Mouse (Mus musculus): ENCODE measurements around the gene Kpna6. TPM values are rescaled to one million over a fixed set of nuclear protein-coding genes. Genes with fewer than 3 reads are reported as not detected.

The Kpna6 gene
- total RNA-seq, 4 experiments from 2014 or later, result 80.9 to 108 (median 97.7) TPM

GRCm38 (mm10) chr4:129648656-129649055 lies 23.9 kb downstream of the Kpna6 start:
- no peak for DNase-seq (ENCODE audit: low spot score in 2 of 2)

- no peak for DNase-seq (ENCODE audit: low spot score in 2 of 2)
Measured at GRCm38 (mm10) chr4:129645204-129645603, 27.4 kb downstream of the Kpna6 start.

- DNase-seq (ENCODE audit: low spot score in 2 of 2), result no peak
Measured at GRCm38 (mm10) chr4:129641756-129642155, 30.8 kb downstream of the Kpna6 start.

- DNase-seq (ENCODE audit: low spot score in 2 of 2), result peak; percentile 97 to 98
Measured at GRCm38 (mm10) chr4:129640638-129641467, 31.7 kb downstream of the Kpna6 start, which contains the start of gene Txlna. Gene Txlna, minus strand, starts transcription at chr4:129641065.

- no peak for DNase-seq (ENCODE audit: low spot score in 2 of 2)
Measured at GRCm38 (mm10) chr4:129640101-129640637, 32.4 kb downstream of the Kpna6 start.

GRCm38 (mm10) chr4:129639221-129639620 lies 33.3 kb downstream of the Kpna6 start:
- no peak for DNase-seq (ENCODE audit: low spot score in 2 of 2)

- DNase-seq (ENCODE audit: low spot score in 2 of 2), result no peak
Measured at GRCm38 (mm10) chr4:129633852-129634251, 38.7 kb downstream of the Kpna6 start.

- no peak for DNase-seq (ENCODE audit: low spot score in 2 of 2)
Measured at GRCm38 (mm10) chr4:129631867-129632266, 40.7 kb downstream of the Kpna6 start.

- DNase-seq (ENCODE audit: low spot score in 2 of 2), result no peak
Measured at GRCm38 (mm10) chr4:129630944-129631343, 41.6 kb downstream of the Kpna6 start.

GRCm38 (mm10) chr4:129626035-129626434 lies 46.5 kb downstream of the Kpna6 start:
- no peak for DNase-seq (ENCODE audit: low spot score in 2 of 2)

GRCm38 (mm10) chr4:129625496-129625895 lies 47.1 kb downstream of the Kpna6 start:
- DNase-seq (ENCODE audit: low spot score in 2 of 2), result no peak

GRCm38 (mm10) chr4:129625029-129625370 lies 47.6 kb downstream of the Kpna6 start:
- peak in 1 of 2 experiments; percentile 65 for DNase-seq (ENCODE audit: low spot score in 2 of 2)

GRCm38 (mm10) chr4:129624281-129625028 lies 48.1 kb downstream of the Kpna6 start:
- peak; percentile 88 to 93 for DNase-seq (ENCODE audit: low spot score in 2 of 2)

GRCm38 (mm10) chr4:129623681-129624091 lies 48.9 kb downstream of the Kpna6 start, which contains the start of gene Ccdc28b:
Gene Ccdc28b, minus strand, starts transcription at chr4:129623947.
- peak in 1 of 2 experiments; percentile 60 for DNase-seq (ENCODE audit: low spot score in 2 of 2)

GRCm38 (mm10) chr4:129622803-129623535 lies 49.6 kb downstream of the Kpna6 start:
- no peak for DNase-seq (ENCODE audit: low spot score in 2 of 2)

GRCm38 (mm10) chr4:129622120-129622802 lies 50.3 kb downstream of the Kpna6 start:
- DNase-seq (ENCODE audit: low spot score in 2 of 2), result no peak

- DNase-seq (ENCODE audit: low spot score in 2 of 2), result no peak
Measured at GRCm38 (mm10) chr4:129621283-129621841, 51.2 kb downstream of the Kpna6 start.

GRCm38 (mm10) chr4:129620419-129621282 lies 51.9 kb downstream of the Kpna6 start:
- DNase-seq (ENCODE audit: low spot score in 2 of 2), result no peak

Measured in layer of hippocampus, adult 8-10 months (tissue).